Mouse (Mus musculus) liver, embryonic 12.5 days (tissue): ENCODE measurements around the gene Cadm2. TPM values are rescaled to one million over a fixed set of nuclear protein-coding genes. Genes with fewer than 3 reads are reported as not detected.

Experiments used
- ATAC-seq: fragments of 200-750 bp; cut with Nextera tagmentation; 2 replicates; pipeline ENCODE4 v1.8.0; 2017; ENCODE audit warnings: moderate number of reproducible peaks, mild to moderate bottlenecking, moderate library complexity
- H3K27ac ChIP-seq: fragments of 300-500 bp; sonication (generic); 2 replicates; pipeline ENCODE4 v1.5.1; 2016; ENCODE audit warnings: mild to moderate bottlenecking
- H3K27me3 ChIP-seq: fragments of 300-500 bp; sonication (generic); replicated peaks from 2 replicates; pipeline ENCODE4 v1.6.1; 2016; ENCODE audit warnings: mild to moderate bottlenecking, moderate library complexity
- H3K36me3 ChIP-seq: fragments of 300-500 bp; sonication (generic); 2 replicates; pipeline ENCODE4 v1.6.1; 2016; ENCODE audit warnings: mild to moderate bottlenecking, moderate library complexity
- H3K4me1 ChIP-seq: fragments of 300-500 bp; sonication (generic); 2 replicates; pipeline ENCODE4 v1.6.1; 2016
- H3K4me2 ChIP-seq: fragments of 300-500 bp; sonication (generic); 2 replicates; pipeline ENCODE4 v1.6.1; 2016; ENCODE audit warnings: mild to moderate bottlenecking, moderate library complexity
- H3K4me3 ChIP-seq: fragments of 300-500 bp; sonication (generic); 2 replicates; pipeline ENCODE4 v1.5.1; 2016; ENCODE audit warnings: mild to moderate bottlenecking, moderate library complexity
- H3K9ac ChIP-seq: fragments of 300-500 bp; sonication (generic); 2 replicates; pipeline ENCODE4 v1.6.1; 2016; ENCODE audit warnings: mild to moderate bottlenecking, moderate library complexity
- H3K9me3 ChIP-seq: fragments of 300-500 bp; sonication (generic); replicated peaks from 2 replicates; pipeline ENCODE4 v1.6.1; 2016; ENCODE audit warnings: mild to moderate bottlenecking, moderate library complexity
- WGBS: fragments of 180-500 bp; shearing (Covaris S2); methylation state at CpG from one replicate; pipeline ENCODE4 v1.1.7; 2016; ENCODE audit not compliant: insufficient replicate concordance; 5-methylcytosine and 5-hydroxymethylcytosine counted together
- polyA plus RNA-seq: library from polyadenylated mRNA; unstranded; fragments of >200 nt; fragmentation: Nextera tagmentation; extraction: Ambion mirVana; gene quantifications from 2 replicates; pipeline ENCODE4 v1.2.1, GENCODE M21; 2016

The Cadm2 gene
- polyA plus RNA-seq, 1 experiment from 2014 or later, result 0.11 TPM

DNA sequence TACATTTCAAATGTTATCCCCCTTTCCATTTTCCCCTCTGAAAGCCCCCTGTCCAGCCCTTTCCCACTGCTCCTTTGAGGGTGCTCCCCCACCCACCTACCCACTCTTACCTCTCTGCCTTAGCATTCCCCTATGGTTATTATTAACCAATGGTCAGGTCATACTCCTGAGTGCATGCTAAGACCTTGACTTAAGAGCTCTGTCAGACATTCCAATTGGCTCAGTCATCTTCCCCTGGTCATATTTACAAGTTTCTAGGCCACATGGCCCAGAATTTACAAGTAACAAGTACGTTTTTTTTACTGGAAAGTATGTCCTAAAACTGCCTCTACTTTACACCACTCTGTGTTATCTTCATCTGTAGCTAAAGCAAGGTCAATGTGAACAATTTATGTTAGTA is 998.3 kb downstream of the Cadm2 start:
- 23% methylated on average over 1 of the region's 1 CpGs for WGBS
- H3K27me3 ChIP-seq, result no peaks in the 10 kb centered on the region
- no peak overlapping the region for H3K4me3 ChIP-seq
- no peaks in the 10 kb centered on the region for H3K36me3 ChIP-seq
- no peak overlapping the region for H3K4me2 ChIP-seq
- no peak overlapping the region for H3K9ac ChIP-seq
- no peak overlapping the region for H3K27ac ChIP-seq
- H3K9me3 ChIP-seq, result no peaks in the 10 kb centered on the region
- no peaks in the 10 kb centered on the region for H3K4me1 ChIP-seq
- ATAC-seq, result no peak

- Histone ChIP-seq H3K9ac (no peak overlapping the region), H3K4me2 (no peak overlapping the region), H3K27me3 (no peaks in the 10 kb centered on the region), H3K36me3 (no peaks in the 10 kb centered on the region), H3K4me1 (no peaks in the 10 kb centered on the region), H3K27ac (no peak overlapping the region), H3K9me3 (no peaks in the 10 kb centered on the region), H3K4me3 (no peak overlapping the region)
- ATAC-seq, result no peak
- 68% methylated on average over 5 of the region's 5 CpGs for WGBS
Observed at GRCm38 (mm10) chr16:66612624-66613023, 1008.1 kb downstream of the Cadm2 start.
